Mouse (Mus musculus): ENCODE measurements around the gene Galk2.

- no peak for TF ChIP-seq CTCF (IDR thresholded peaks at IDR 0.05)
- no peak for TF ChIP-seq EP300 (IDR thresholded peaks at IDR 0.05; ENCODE audit: insufficient read depth, low read depth, low read length)
- no peak for TF ChIP-seq POLR2A (IDR thresholded peaks at IDR 0.05; ENCODE audit: insufficient read depth, low read depth, low read length)
Observed at GRCm38 (mm10) chr2:125973207-125973606, 114.3 kb downstream of the Galk2 start.

Data from heart, adult 2 months (tissue).